ENCODE assay signal across 7 mouse cellular contexts in the genomic region with DNA sequence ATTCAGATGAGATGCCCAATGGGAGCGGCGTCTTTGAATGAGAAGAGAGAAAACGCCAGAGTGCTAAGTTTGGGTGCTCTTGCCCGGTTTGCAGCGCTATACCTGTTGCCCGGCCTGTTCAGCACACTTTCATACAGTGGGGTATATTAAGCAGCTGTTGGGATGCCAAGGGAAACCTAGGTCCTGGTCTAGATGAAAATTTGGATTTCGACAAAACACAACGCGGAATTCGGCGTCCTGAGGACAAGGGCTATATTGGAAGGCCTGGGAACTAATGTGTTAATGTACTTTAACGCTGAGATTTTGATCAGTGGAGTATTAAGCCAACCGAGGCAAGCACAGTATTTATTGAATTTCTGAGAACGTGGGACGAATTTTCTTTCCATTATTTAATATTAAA. TPM values are rescaled to one million over a fixed set of nuclear protein-coding genes. Genes with fewer than 3 reads are reported as not detected.
DNase-seq lines count a peak whose midpoint lies in the region; ATAC-seq and TF ChIP-seq lines count a peak whose summit lies in the region.

No protein-coding gene starts in this region.

- no peaks in the 10 kb centered on the region for H3K9me3 ChIP-seq in forebrain, embryonic 12.5 days
- no peaks in the 10 kb centered on the region; the same call in 1 of the 2 replicates for H3K9me3 ChIP-seq in limb, embryonic 12.5 days

- TF ChIP-seq POLR2A in spleen, adult 2 months (IDR thresholded peaks at IDR 0.05; ENCODE audit: low read depth, low read length) = no peak
- TF ChIP-seq POLR2A in small intestine, adult 2 months (IDR thresholded peaks at IDR 0.05; ENCODE audit: low read depth, low read length) = no peak

- no peaks in the 10 kb centered on the region for H3K4me1 ChIP-seq in spleen, adult 2 months (ENCODE audit: control insufficient read depth, insufficient read depth, insufficient read length)
- H3K4me1 ChIP-seq in forebrain, embryonic 12.5 days = peaks cover 10% of the 10 kb centered on the region
- H3K4me1 ChIP-seq in limb, embryonic 12.5 days (replicated peaks) = peaks cover 12% of the 10 kb centered on the region
- no peaks in the 10 kb centered on the region for H3K4me1 ChIP-seq in small intestine, adult 2 months (ENCODE audit: control insufficient read depth, insufficient read depth, insufficient read length, low read length)

- H3K27ac ChIP-seq in spleen, adult 2 months (ENCODE audit: insufficient read depth, low read length) = peak overlapping the region; percentile 97
- H3K27ac ChIP-seq in forebrain, embryonic 12.5 days = 0 out of 2 replicates have a peak overlapping the region, but pooled peaks have one; percentile 93
- H3K27ac ChIP-seq in limb, embryonic 12.5 days = peak overlapping the region; percentile 97; the same call in 1 of the 2 replicates
- peak overlapping the region; percentile 95; the same call in 1 of the 2 replicates for H3K27ac ChIP-seq in small intestine, adult 2 months (ENCODE audit: insufficient read depth, low read depth, low read length)

- H3K4me3 ChIP-seq in spleen, adult 2 months (ENCODE audit: extremely low read depth, insufficient read depth, insufficient read length) = peak overlapping the region; percentile 87
- peak overlapping the region; percentile 91 for H3K4me3 ChIP-seq in forebrain, embryonic 12.5 days (replicated peaks)
- peak overlapping the region; percentile 92 for H3K4me3 ChIP-seq in limb, embryonic 12.5 days (replicated peaks)
- H3K4me3 ChIP-seq in small intestine, adult 2 months (ENCODE audit: low read depth, low read length) = peak overlapping the region; percentile 94

- peak overlapping the region; percentile 85 for H3K9ac ChIP-seq in forebrain, embryonic 12.5 days
- H3K9ac ChIP-seq in limb, embryonic 12.5 days (replicated peaks) = peak overlapping the region; percentile 88; the same call in 1 of the 2 replicates

- H3K4me2 ChIP-seq in forebrain, embryonic 12.5 days = peak overlapping the region; percentile 67
- peak overlapping the region; percentile 75 for H3K4me2 ChIP-seq in limb, embryonic 12.5 days

- H3K36me3 ChIP-seq in spleen, adult 2 months (ENCODE audit: control insufficient read depth, insufficient read depth, low read length) = no peaks in the 10 kb centered on the region
- H3K36me3 ChIP-seq in forebrain, embryonic 12.5 days (replicated peaks) = no peaks in the 10 kb centered on the region
- no peaks in the 10 kb centered on the region for H3K36me3 ChIP-seq in limb, embryonic 12.5 days
- H3K36me3 ChIP-seq in small intestine, adult 2 months (ENCODE audit: control insufficient read depth, insufficient read depth, low read length) = no peaks in the 10 kb centered on the region; the same call in 1 of the 2 replicates

- no peak for TF ChIP-seq CTCF in spleen, adult 2 months (IDR thresholded peaks at IDR 0.05; ENCODE audit: extremely low read depth, insufficient read depth, insufficient read length, insufficient replicate concordance)
- no peak for TF ChIP-seq CTCF in small intestine, adult 2 months (IDR thresholded peaks at IDR 0.05; ENCODE audit: extremely low read depth, insufficient read length, insufficient replicate concordance, low read depth, low read length)

- intact Hi-C loops in left cerebral cortex, postnatal 4 days (cut with DNase I) = loop anchor here (5.0 kb wide), 1 partner anchor 144 kb away; the partner anchor contains the start of genes Rwdd4a and Trappc11

- 4% methylated on average over 15 of the region's 15 CpGs for WGBS in spleen, adult 2 months
- 2% methylated on average over 15 of the region's 15 CpGs for WGBS in forebrain, embryonic 12.5 days
- WGBS in limb, embryonic 12.5 days = 2% methylated on average over 15 of the region's 15 CpGs
- 2% methylated on average over 15 of the region's 15 CpGs for WGBS in small intestine, adult 2 months

- no peak for ATAC-seq in forebrain, embryonic 12.5 days (ENCODE audit: low FRiP score)
- ATAC-seq in limb, embryonic 12.5 days (ENCODE audit: insufficient number of reproducible peaks, insufficient read depth, low FRiP score, low TSS enrichment, low read depth) = no peak

- peak in 1 of 2 experiments; percentile 6 for DNase-seq in spleen, adult 2 months (ENCODE audit: low read depth in 1 of 2, low spot score in 2 of 2)
- DNase-seq in spleen, postnatal 14 days (ENCODE audit: low spot score in 2 of 2) = no peak
- DNase-seq in left cerebral cortex, postnatal 4 days = no peak
- DNase-seq in embryo, embryonic 11 days = no peak

- no peaks in the 10 kb centered on the region for H3K27me3 ChIP-seq in spleen, adult 2 months (ENCODE audit: control insufficient read depth, insufficient read depth, low read length)
- H3K27me3 ChIP-seq in forebrain, embryonic 12.5 days = no peaks in the 10 kb centered on the region
- no peaks in the 10 kb centered on the region for H3K27me3 ChIP-seq in limb, embryonic 12.5 days
- no peaks in the 10 kb centered on the region for H3K27me3 ChIP-seq in small intestine, adult 2 months (ENCODE audit: control insufficient read depth, insufficient read depth, low read length)

RNA-seq across cellular contexts. Expression of gene Ing2, which starts 0.9 kb away (rescaled TPM):
- 1.7 and 2.6 TPM in 2 replicates for polyA plus RNA-seq in spleen, adult 2 months (2012; rRNA removed)
- 12.1 and 13.7 TPM in 2 replicates for polyA plus RNA-seq in forebrain, embryonic 12.5 days (2016; fragmentation: Nextera tagmentation; extraction: Ambion mirVana)
- polyA plus RNA-seq in limb, embryonic 12.5 days (2016; fragmentation: Nextera tagmentation; extraction: Ambion mirVana) = 15.7 and 17.8 TPM in 2 replicates
- 0.67 and 1.6 TPM in 2 replicates for polyA plus RNA-seq in small intestine, adult 2 months (2012; rRNA removed)
- total RNA-seq in left cerebral cortex, postnatal 4 days (2021) = 10 to 100 TPM; 25.3 to 26.1 TPM

RNA-seq across cellular contexts. Expression of gene Cdkn2aip, which starts 37.5 kb away (rescaled TPM):
- 11.2 and 21.8 TPM in 2 replicates for polyA plus RNA-seq in spleen, adult 2 months (2012; rRNA removed)
- polyA plus RNA-seq in forebrain, embryonic 12.5 days (2016; fragmentation: Nextera tagmentation; extraction: Ambion mirVana) = 41.3 and 52.8 TPM in 2 replicates
- 32.4 and 34.6 TPM in 2 replicates for polyA plus RNA-seq in limb, embryonic 12.5 days (2016; fragmentation: Nextera tagmentation; extraction: Ambion mirVana)
- polyA plus RNA-seq in small intestine, adult 2 months (2012; rRNA removed) = 8.8 and 18.5 TPM in 2 replicates
- total RNA-seq in left cerebral cortex, postnatal 4 days (2021) = 10 to 100 TPM; 15.7 to 19.8 TPM
